Mouse (Mus musculus): ENCODE data around the gene Tent2. TPM values are rescaled to one million over a fixed set of nuclear protein-coding genes. Genes with fewer than 3 reads are reported as not detected.
A peak's percentile ranks its signal among the peaks of the same experiment; 100 is the strongest.

Gene Tent2
- polyA plus RNA-seq (2012; ENCODE audit: insufficient read depth, insufficient read length, low replicate concordance, missing spikeins) = not detected in 2 replicates

DNA sequence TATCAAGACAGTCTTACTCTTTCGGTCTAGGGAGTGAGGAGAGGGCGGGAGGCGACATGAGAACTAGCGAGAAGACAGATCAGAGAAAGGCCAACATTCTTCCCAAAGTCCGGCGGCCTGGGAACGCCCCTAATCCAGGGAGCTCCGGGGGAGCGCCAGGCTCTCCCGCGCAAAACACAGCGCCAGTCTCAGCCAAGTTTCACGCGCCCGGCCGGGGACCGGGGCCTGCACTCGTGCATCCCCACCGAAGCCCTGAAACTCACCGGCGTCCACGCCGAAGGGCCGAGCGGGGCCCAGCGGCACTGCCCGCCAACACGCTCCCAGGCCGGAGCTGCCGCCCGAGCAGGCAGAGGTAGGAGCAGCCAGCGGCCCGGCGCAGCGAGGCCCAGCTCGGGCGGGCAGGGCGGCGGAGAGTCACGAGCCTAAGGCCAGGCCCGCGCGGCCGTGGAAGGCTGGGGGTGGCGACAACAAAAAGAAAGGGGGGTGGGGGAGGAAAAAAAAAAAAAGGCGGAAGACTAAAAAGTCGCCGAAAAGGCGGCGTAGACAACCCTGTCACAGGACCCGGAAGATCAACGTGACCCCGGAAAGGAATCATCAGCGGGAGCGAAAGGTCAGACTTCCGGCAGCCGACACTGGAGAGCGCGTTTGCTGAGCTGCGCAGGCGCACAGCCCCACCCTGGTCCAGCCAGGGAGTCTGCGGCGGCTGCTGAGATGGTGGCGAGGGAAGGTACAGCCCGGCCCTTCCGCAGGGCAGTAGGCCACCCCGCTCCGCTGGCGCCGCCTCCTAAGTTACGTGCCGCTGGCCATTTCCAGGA lies at the start of gene Tent2:
Gene Tent2, minus strand, starts transcription at position 555 of the 815 bp plus-strand sequence.
- no peaks in the 10 kb centered on the region for H3K4me1 ChIP-seq (ENCODE audit: control insufficient read depth, insufficient read depth, low read length)
- peak within 1 kb of the TSS; percentile 78 for H3K27ac ChIP-seq (ENCODE audit: insufficient read depth, low read depth, low read length)
- TF ChIP-seq CTCF (IDR thresholded peaks at IDR 0.05; ENCODE audit: insufficient read depth, low read depth, low read length) (no peak), POLR2A (IDR thresholded peaks at IDR 0.05; ENCODE audit: insufficient read depth, low read depth, low read length) (peak; percentile 92)
- WGBS = under 1% methylated on average over 71 of the region's 72 CpGs
- H3K4me3 ChIP-seq (ENCODE audit: insufficient read depth, low read depth, low read length) = peak within 1 kb of the TSS; percentile 87

DNA sequence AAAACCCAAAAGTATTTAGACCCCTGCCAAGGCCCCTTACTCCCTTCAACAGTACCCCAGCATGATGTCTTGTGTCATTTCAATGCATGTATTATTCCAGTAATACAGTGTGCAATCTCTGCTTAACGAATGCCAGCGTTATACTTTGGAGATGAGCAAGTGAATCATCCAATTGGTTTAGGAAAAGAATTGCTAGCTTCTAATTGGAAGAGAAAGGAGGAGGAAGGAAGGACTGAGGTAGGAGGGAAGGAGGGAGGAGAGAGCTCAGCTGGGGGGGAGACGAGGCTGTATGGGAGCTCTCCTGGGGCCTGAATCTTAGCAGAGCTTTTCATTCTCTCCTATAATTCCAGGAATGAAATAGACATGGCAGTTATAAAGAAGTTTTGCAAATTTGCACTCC lies 49.0 kb upstream of the Tent2 start:
- peaks cover 2% of the 10 kb centered on the region; the same call in 1 of the 2 replicates for H3K4me1 ChIP-seq (ENCODE audit: control insufficient read depth, insufficient read depth, low read length)
- WGBS = 24% methylated on average over 3 of the region's 3 CpGs
- no peak overlapping the region for H3K4me3 ChIP-seq (ENCODE audit: insufficient read depth, low read depth, low read length)
- no peak overlapping the region for H3K27ac ChIP-seq (ENCODE audit: insufficient read depth, low read depth, low read length)
- TF ChIP-seq CTCF (IDR thresholded peaks at IDR 0.05; ENCODE audit: insufficient read depth, low read depth, low read length) (no peak), POLR2A (IDR thresholded peaks at IDR 0.05; ENCODE audit: insufficient read depth, low read depth, low read length) (no peak)

DNA sequence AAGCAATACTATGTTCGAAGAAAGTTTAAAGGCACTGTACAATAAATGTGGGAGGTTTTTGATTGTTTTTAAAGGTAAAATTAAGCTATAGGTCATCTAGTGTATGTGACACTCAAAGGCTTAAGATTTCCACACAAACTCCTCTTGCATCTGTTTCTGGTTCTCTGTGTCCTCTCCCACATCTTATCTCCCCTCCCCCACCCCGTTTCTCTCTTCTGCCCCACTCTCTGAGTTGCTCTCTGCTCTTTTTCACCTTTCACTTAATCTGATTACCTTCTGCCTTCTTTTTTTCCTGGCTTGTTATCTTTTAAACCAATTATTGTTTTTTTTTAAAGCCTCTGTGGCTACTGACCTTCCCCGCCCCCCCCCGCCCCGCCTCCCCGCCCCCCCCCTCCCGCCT lies 47.4 kb upstream of the Tent2 start:
- 47% methylated on average over 3 of the region's 7 CpGs for WGBS

DNA sequence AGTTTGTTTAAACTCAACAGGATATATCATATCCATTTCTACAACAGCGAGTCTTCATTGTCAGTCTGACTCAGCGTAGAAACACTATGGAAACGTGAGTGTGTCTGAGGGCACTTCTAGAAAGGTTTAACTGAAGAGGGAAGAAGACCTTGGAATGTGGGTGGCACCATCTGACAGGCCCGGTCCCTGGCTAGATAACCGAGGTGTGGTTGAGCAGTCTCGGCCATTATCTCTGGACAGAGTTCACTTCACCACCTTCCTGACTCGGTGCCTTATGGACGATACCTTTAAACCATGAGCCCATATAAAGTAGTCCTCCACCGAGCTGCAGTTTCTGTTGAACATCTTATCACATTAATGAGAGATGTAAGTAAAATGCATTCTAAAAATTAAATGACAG lies 46.9 kb upstream of the Tent2 start:
- H3K4me1 ChIP-seq (ENCODE audit: control insufficient read depth, insufficient read depth, low read length) = peaks cover 2% of the 10 kb centered on the region; the same call in 1 of the 2 replicates
- no peak overlapping the region for H3K4me3 ChIP-seq (ENCODE audit: insufficient read depth, low read depth, low read length)
- TF ChIP-seq POLR2A (IDR thresholded peaks at IDR 0.05; ENCODE audit: insufficient read depth, low read depth, low read length) = no peak
- no peak for TF ChIP-seq CTCF (IDR thresholded peaks at IDR 0.05; ENCODE audit: insufficient read depth, low read depth, low read length)
- WGBS = 92% methylated on average over 9 of the region's 9 CpGs
- no peak overlapping the region for H3K27ac ChIP-seq (ENCODE audit: insufficient read depth, low read depth, low read length)

More for the DNA sequence above, 47.4 kb upstream of the Tent2 start:
- peaks cover 2% of the 10 kb centered on the region; the same call in 1 of the 2 replicates for H3K4me1 ChIP-seq (ENCODE audit: control insufficient read depth, insufficient read depth, low read length)
- H3K4me3 ChIP-seq (ENCODE audit: insufficient read depth, low read depth, low read length) = no peak overlapping the region
- TF ChIP-seq CTCF (IDR thresholded peaks at IDR 0.05; ENCODE audit: insufficient read depth, low read depth, low read length) = no peak
- TF ChIP-seq POLR2A (IDR thresholded peaks at IDR 0.05; ENCODE audit: insufficient read depth, low read depth, low read length) = no peak
- H3K27ac ChIP-seq (ENCODE audit: insufficient read depth, low read depth, low read length) = no peak overlapping the region

DNA sequence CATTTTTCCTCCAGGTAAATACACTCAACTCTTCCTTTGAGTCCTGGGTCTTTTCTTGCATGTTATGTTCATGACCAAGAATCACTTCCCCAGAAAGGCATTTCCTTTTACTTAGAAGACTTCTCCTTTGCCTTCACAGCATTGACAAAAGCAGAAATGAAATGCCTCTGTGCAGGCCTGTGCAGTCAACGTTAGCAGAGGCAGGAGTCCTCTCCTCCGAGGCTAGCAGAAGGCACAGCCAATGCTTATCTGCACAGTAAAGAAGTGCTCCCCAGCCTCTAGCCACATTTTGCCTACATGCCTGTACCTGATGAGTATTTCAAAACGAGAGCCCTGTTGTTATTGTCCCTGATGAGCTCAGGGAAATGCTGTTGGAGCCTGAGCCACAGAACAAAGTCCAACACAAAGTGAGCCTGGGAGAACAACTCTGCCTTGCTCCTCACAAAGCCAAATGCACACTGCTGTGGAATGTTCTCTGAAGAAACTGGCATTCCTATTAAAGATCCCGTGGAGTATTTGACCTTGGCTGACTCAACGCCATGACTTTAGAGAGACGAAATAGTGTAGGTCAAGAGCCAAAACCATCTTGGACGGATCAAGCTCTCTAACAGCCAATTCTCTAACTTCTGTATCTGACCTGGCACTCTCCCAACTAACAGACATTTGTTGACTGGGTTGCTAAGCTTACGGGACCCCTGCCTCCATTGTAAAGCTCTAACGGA lies 45.7 kb upstream of the Tent2 start:
- peaks cover 2% of the 10 kb centered on the region; the same call in 1 of the 2 replicates for H3K4me1 ChIP-seq (ENCODE audit: control insufficient read depth, insufficient read depth, low read length)
- H3K27ac ChIP-seq (ENCODE audit: insufficient read depth, low read depth, low read length) = no peak overlapping the region
- no peak overlapping the region for H3K4me3 ChIP-seq (ENCODE audit: insufficient read depth, low read depth, low read length)
- 64% methylated on average over 9 of the region's 9 CpGs for WGBS
- no peak for TF ChIP-seq POLR2A (IDR thresholded peaks at IDR 0.05; ENCODE audit: insufficient read depth, low read depth, low read length)
- no peak for TF ChIP-seq CTCF (IDR thresholded peaks at IDR 0.05; ENCODE audit: insufficient read depth, low read depth, low read length)

DNA sequence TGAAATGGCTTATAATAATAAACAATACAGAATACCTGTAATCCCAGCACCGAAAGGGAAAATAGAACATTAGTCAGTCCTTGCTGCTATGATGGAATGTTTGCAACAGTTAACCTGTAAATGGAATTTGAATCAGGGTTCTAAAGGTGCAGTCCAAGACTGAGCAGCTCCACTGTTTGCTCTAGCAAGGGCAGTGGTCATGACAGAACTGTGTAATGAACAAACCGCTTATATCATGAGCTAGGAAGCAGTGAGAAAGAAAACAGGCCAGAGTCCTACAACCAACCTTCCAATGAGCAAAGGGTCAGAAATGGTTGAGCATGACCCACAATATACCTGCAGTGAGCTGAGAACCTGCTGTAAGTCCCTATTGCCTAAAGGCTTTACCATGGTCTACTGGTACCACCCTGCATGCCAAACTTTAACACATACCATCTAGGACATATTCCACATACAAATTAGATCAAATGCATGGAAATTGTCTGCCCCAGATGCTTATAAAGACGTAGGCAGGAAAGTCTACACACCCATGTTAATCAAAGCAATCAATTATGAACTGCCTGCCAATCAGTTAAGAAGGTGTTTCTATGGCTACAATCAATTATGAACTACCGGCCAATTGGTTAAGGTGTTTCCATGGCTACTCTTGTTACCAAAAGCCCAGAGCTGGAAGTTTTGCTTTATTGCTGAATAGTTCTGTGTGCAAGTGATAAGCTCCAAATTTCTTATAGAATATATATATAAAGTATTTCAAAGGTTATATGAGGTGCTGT lies 42.3 kb upstream of the Tent2 start:
- TF ChIP-seq CTCF (IDR thresholded peaks at IDR 0.05; ENCODE audit: insufficient read depth, low read depth, low read length) (no peak), POLR2A (IDR thresholded peaks at IDR 0.05; ENCODE audit: insufficient read depth, low read depth, low read length) (no peak)
- no peaks in the 10 kb centered on the region for H3K4me1 ChIP-seq (ENCODE audit: control insufficient read depth, insufficient read depth, low read length)
- H3K27ac ChIP-seq (ENCODE audit: insufficient read depth, low read depth, low read length) = no peak overlapping the region
- 92% methylated on average over 4 of the region's 4 CpGs for WGBS
- H3K4me3 ChIP-seq (ENCODE audit: insufficient read depth, low read depth, low read length) = no peak overlapping the region

DNA sequence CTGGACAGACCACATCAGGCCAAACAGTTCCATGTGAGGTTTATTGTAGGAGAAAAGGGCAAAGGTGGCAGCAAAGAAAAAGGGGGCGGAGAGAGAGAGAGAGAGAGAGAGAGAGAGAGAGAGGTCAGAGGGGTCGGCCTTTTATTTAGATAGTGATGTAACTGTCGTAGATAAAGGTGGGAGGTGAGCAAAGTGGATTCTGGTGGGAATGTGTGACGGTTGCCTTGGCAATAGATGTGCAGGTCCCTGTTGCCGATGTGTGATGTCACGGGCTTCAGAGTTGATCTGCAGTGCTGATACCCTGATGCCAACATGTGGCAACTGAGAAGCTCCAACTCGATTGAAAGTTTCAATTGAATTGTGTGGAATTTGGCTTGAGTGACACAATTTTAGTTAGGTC lies 40.1 kb upstream of the Tent2 start:
- Histone ChIP-seq H3K4me1 (ENCODE audit: control insufficient read depth, insufficient read depth, low read length) (no peaks in the 10 kb centered on the region), H3K27ac (ENCODE audit: insufficient read depth, low read depth, low read length) (no peak overlapping the region), H3K4me3 (ENCODE audit: insufficient read depth, low read depth, low read length) (no peak overlapping the region)
- WGBS = 91% methylated on average over 7 of the region's 7 CpGs
- TF ChIP-seq POLR2A (IDR thresholded peaks at IDR 0.05; ENCODE audit: insufficient read depth, low read depth, low read length) = no peak
- no peak for TF ChIP-seq CTCF (IDR thresholded peaks at IDR 0.05; ENCODE audit: insufficient read depth, low read depth, low read length)

DNA sequence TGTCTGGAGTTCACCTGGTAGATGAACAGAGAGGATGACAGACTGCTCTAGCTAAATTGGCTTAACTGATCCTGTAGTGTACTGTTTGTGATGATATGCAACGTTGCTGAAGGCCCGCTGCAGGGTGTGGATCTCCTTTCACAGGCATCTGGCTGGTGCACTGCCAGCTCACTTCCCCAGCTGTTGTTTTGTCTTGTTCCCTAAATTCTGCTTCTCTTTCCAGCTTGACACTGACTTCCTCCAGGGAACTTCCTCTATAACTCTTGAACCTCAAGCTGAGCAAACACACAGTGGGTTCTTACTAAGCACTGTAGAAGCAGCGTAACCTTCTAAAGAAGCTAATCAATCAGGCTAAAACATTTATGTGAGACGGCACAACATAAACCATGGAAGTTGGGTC lies 38.8 kb upstream of the Tent2 start:
- Histone ChIP-seq H3K4me3 (ENCODE audit: insufficient read depth, low read depth, low read length) (no peak overlapping the region), H3K4me1 (ENCODE audit: control insufficient read depth, insufficient read depth, low read length) (no peaks in the 10 kb centered on the region), H3K27ac (ENCODE audit: insufficient read depth, low read depth, low read length) (no peak overlapping the region)
- TF ChIP-seq CTCF (IDR thresholded peaks at IDR 0.05; ENCODE audit: insufficient read depth, low read depth, low read length) = no peak
- no peak for TF ChIP-seq POLR2A (IDR thresholded peaks at IDR 0.05; ENCODE audit: insufficient read depth, low read depth, low read length)
- WGBS = 74% methylated on average over 4 of the region's 4 CpGs
